Mouse (Mus musculus): ENCODE data around the gene Calcrl. TPM values are rescaled to one million over a fixed set of nuclear protein-coding genes. Genes with fewer than 3 reads are reported as not detected.
A peak's percentile ranks its signal among the peaks of the same experiment; 100 is the strongest.

The Calcrl gene
- total RNA-seq (2015) (17.8 and 25.6 TPM in 2 replicates), total RNA-seq (2017) (49.4 and 66.0 TPM in 2 replicates)

DNA sequence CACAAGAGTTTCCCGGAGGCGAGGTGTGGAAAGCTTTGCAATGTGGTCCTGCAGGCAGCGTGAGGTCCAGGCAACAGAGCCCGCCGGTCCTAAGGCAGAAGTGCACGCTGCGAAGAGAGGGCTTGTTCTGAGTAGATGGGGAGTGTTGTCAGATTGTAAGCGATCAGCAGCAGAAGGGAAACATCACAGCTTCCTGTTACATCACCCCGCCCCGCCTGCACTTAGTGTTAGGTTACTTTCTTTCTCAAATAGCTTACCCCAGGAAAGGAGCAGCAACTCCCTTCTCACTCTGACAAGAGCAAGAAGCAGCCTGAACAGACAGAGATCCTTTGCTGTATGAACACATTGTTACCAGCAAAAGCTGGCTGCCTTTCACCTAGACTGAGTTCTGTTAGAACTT, at the start of gene Calcrl:
Calcrl (minus strand) TSS at position 274 of the 400 bp plus-strand sequence.
- peak; percentile 89 for ATAC-seq (ENCODE audit: poor library complexity, severe bottlenecking)

- no peak for ATAC-seq (ENCODE audit: poor library complexity, severe bottlenecking)
Observed at GRCm38 (mm10) chr2:84474651-84475050, 49.4 kb upstream of the Calcrl start.

DNA sequence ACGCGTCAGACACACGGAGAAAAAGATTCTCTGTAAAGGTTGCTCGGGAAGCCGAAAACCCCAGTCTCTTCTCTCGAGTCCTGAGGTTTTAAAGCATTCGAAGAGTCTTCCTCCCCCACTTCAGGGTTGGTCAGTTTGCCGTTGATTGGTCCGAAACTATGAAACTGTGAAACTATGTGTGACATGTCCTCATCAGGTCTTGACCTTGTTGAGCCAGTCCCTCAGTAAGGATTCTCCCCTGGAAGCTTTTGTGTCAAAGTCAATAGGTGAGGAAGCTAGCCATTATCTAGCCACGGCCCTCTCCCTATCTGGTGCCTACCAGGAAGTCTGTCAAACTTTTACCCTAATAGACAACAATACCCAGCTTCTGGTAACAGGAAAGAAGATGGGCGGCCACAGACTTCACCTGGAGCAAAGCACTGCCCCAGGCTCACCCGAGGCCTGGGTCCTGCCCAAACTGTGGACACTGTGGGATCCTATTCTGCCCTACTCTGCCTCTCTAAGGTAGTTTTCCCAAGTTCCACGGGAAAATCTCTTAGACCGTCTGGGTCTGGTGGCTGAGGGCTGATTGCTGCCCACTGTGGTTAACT, 48.8 kb upstream of the Calcrl start:
- no peak for ATAC-seq (ENCODE audit: poor library complexity, severe bottlenecking)

GRCm38 (mm10) chr2:84467391-84467790, 42.2 kb upstream of the Calcrl start:
- peak; percentile 72 for ATAC-seq (ENCODE audit: poor library complexity, severe bottlenecking)

DNA sequence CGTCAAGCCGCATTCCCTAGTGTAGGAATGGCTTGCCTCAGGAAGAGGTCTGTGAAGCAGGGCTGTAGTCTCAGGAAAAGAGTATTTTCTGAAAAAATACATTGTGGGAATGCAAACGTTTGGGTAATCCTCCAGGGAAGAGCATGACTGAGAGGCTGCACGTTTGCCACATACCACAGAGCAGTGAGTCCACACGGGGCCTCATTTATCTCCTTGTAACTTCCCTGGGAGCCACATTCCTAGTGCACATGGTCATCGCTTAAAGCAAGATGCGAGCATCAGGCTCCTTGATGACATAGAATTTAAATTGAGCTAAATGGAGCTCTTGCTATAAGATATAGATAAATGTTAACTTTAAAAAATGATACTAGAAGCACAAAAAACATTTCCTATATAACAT, 39.7 kb upstream of the Calcrl start:
- no peak for ATAC-seq (ENCODE audit: poor library complexity, severe bottlenecking)

DNA sequence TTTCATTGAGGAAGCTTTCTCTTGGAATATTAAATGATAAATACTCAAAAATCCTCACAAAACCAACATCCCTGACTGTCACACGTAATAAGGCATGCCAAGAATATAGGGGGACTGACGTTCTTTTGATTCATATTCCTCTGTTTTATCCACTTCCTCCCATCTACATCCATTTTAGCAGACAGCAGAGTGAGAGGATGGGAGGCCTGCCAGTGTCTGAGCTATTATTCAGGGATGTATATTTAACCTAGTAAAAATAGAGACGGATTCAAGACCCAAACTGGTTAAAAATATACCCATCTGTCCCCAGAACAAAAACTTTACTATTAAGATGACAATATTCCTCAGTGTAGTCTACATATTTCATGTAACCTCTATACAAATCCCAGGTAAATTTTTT, 37.2 kb upstream of the Calcrl start:
- ATAC-seq (ENCODE audit: poor library complexity, severe bottlenecking) = no peak

DNA sequence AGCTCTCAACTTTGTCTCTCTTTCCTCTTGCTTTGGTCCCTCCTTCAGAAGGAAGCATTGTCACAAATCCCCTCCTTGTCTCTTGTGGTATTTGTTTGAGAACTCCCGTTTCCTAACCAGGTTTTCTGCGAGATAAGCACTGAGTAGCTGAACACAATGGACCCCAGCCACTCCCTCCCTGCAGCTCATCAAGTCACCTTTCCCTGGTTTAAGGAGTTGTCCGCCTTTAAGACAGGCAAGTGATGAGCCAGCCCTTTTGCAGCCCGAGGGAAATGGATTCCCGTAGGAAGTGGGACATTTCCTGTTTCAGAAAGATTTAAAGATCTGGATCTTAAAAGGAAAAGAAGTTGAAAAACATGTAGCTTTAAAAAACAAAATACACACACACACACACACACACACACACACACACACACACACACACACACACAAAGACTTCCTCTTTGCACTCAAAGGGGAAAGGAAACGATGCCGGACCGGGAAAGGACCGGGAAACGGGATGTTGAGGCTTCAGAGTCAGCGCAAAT, 34.5 kb upstream of the Calcrl start:
- ATAC-seq (ENCODE audit: poor library complexity, severe bottlenecking) = peak; percentile 47; the same call in 1 of the 2 replicates

- no peak for ATAC-seq (ENCODE audit: poor library complexity, severe bottlenecking)
Observed at GRCm38 (mm10) chr2:84457221-84457620, 32.0 kb upstream of the Calcrl start.

DNA sequence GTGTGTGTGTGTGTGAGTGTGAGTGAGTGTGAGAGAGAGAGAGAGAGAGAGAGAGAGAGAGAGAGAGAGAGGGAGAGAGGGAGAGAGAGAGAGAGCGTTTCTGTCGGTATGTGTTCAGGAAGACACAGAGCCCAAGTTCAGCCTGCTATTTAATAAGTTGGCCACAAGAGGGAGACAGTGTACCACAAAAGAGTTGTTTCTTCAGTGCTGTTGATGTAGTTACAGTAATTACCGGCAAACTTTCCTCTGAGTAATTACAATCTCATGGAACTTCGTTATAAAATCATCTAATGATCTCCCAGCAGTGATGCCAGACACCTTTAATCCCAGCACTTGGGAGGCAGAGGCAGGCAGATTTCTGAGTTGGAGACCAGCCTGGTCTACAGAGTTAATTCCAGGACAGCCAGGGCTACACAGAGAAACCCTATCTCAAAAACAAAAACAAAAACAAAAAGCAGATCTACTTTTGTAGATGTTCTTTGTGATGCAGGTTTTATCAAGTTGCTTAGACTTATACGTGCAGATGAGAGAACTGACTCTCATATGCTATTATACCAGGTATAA, 30.1 kb upstream of the Calcrl start:
- ATAC-seq (ENCODE audit: poor library complexity, severe bottlenecking) = peak; percentile 97

DNA sequence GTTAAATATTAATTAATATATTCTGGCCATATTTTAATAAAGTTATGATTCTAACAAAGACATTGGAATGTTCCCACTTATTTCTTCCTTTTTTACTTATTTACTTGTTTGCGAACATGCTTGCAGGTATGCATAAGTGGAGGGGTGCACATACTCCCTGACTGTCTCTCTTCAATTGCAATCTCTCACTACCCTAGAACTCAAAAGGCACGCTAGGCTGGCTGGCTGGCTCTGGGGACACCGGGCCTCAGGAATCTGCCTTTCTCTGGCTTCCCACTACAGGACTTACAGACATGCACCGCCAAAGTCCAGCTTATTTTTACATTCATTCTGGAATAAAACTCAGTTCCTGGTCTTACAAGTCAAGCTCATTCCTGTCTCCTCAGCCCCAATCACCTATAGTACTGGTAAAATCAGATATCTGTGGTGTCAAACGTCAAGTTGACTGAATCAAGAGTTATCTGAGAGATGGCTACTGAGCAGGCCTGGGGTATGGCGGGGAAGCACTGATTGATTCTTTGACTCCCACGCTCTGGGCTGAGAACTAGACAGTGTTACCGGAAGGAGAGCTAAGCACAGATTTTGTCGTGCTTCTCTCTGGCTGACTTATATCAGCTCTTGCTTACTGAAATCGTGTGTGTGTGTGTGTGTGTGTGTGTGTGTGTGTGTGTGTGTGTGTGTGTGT, 29.5 kb upstream of the Calcrl start:
- ATAC-seq (ENCODE audit: poor library complexity, severe bottlenecking) = no peak

DNA sequence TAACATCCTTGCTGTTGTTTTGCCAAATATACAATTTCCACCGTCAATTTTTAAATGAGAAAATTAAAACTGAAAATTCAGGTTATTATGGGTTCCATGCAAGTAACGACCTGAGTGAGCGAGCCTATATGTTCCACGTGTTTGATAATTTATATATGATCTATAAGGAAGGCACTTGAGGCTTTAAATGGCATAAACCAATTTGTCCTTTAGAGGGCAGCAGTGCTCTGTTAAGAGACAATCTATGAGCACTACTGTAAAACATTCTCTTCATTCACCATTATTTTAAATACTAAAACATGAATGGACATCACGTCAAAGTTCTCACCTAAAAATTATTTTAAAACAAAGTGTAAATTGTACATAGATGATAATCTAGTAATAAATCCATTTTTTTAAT, 28.8 kb upstream of the Calcrl start:
- ATAC-seq (ENCODE audit: poor library complexity, severe bottlenecking) = peak; percentile 82

GRCm38 (mm10) chr2:84445499-84445898, 20.3 kb upstream of the Calcrl start:
- ATAC-seq (ENCODE audit: poor library complexity, severe bottlenecking) = no peak

DNA sequence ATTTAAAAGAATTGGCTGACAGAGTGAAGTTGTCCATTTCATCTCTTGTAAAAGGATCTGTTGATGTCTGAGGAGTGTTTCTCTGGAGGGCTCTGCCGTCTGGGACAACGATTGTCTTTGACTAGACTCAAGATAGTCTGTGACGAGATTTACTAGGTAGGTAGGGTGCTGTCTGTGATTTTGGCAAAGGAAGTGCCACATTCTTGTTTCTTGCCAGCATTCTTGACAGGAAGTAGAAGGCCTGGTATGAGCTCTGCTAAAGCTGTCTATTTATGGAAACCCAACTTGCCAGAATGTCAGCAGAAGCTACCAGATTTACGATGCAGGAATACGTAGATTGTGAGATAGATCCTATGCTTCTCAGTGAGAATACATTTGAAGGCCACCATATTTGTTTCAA, 16.7 kb upstream of the Calcrl start:
- ATAC-seq (ENCODE audit: poor library complexity, severe bottlenecking) = no peak

GRCm38 (mm10) chr2:84429724-84430123, 4.5 kb upstream of the Calcrl start:
- peak; percentile 54 for ATAC-seq (ENCODE audit: poor library complexity, severe bottlenecking)

GRCm38 (mm10) chr2:84428836-84429235, 3.6 kb upstream of the Calcrl start:
- no peak for ATAC-seq (ENCODE audit: poor library complexity, severe bottlenecking)

GRCm38 (mm10) chr2:84426531-84426930, 1.3 kb upstream of the Calcrl start:
- peak; percentile 38 for ATAC-seq (ENCODE audit: poor library complexity, severe bottlenecking)

DNA sequence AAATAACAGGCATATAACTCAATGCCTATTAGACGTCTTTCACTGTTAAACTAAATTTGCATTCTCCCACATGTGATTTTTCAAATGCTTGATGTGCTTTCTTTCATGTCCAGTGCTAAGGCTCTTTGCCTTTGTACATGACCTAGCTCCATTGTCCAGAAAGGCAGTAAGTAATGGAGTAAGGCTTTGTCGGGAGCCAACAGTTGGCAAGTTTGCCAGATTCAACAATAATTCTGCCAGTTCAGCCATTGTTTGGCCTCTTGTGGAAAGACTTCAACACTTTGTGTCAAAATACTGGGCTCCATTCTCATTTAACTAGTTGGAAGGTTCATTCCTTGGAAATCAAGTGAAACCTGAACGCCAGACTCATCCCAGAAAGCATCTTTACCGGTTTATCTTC, 8.7 kb downstream of the Calcrl start:
- no peak for ATAC-seq (ENCODE audit: poor library complexity, severe bottlenecking)

DNA sequence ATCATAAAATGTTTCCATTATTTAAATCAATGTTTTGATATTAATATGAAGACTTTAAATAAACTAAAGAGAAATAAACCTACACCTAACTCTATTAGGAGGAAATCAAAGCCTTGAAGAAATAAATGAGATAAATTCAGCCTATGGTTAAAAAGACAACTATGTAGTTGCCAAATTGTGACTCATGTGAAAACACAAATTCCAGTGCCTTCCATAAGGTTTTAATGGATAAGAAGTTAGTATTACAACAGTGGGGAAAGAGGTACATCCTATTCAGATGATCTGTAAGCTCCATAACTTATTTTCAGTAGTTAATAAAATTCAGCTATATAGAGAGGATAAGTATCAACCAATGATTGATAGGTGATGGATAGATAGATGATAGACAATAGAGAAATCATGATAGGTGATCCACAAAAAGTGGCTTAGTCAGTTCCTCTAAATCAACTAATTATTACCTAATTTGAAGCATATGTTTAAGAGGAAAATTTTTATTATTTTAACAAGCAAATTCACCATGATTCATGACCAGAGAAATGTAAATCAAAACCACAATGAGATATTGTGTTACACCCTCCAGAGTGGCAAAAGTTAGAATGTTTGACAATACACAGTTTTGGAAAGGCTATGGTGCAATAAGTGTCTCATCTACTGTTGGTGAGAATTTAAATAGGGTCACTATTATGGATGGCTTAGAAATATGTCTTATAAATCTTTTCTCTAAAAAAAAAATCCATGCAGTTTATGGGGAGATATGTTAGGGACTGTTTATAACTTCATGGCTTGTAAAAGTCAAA, 15.2 kb downstream of the Calcrl start:
- ATAC-seq (ENCODE audit: poor library complexity, severe bottlenecking) = no peak

DNA sequence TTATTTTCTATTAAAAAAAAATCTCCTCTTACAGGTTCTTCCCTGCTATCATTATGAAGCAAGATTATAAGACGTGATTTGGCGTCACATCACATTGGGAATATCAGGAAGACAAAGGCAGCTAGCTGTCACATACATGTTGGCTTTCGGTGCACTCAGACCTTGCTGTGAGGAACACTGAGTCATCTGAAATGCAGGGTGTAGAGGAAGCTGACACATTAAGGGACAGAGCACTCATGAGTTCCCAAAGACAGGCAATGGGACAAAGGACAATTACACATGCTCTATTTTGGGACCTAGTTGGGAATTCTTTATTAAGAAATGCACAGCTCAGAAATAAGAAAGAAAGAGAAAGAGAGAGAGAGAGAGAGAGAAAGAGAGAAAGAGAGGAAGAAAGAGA, 20.4 kb downstream of the Calcrl start:
- ATAC-seq (ENCODE audit: poor library complexity, severe bottlenecking) = no peak

- ATAC-seq (ENCODE audit: poor library complexity, severe bottlenecking) = no peak
Observed at GRCm38 (mm10) chr2:84402713-84403112, 22.5 kb downstream of the Calcrl start.

DNA sequence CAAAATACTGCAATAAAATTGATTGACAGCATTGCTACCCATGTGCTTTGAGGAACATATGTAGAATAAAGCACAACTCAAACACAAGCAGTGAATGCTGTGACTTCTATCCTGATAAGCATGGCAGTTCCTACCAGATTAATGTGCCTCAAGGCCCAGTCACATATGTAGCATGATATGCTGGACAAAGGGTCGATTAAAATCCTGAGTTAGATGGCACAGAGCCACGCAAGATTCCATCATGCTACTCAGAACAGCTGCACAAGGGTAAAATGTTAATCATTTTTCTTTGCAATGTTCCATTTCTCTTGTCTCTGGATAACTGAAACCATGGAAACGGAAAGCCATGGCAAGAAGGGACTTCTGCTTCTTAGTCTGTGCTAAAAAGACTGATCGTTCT, 28.7 kb downstream of the Calcrl start:
- no peak for ATAC-seq (ENCODE audit: poor library complexity, severe bottlenecking)

Data from megakaryocyte, adult 5-6 weeks (primary cell).